Mouse (Mus musculus): ENCODE measurements around the gene Zc3h12c. TPM values are rescaled to one million over a fixed set of nuclear protein-coding genes. Genes with fewer than 3 reads are reported as not detected.

Gene Zc3h12c
- polyA plus RNA-seq, 1 experiment from 2014 or later = 2.7 TPM

GRCm38 (mm10) chr9:52130348-52130747, 38.0 kb downstream of the Zc3h12c start:
- peaks cover 7% of the 10 kb centered on the region for H3K36me3 ChIP-seq
- no peak for ATAC-seq (ENCODE audit: insufficient number of reproducible peaks, insufficient read depth, low FRiP score, low TSS enrichment, low read depth)
- H3K4me3 ChIP-seq = no peak overlapping the region
- H3K9me3 ChIP-seq = no peaks in the 10 kb centered on the region
- WGBS = 67% methylated on average over 4 of the region's 4 CpGs
- no peak overlapping the region for H3K27ac ChIP-seq
- no peaks in the 10 kb centered on the region for H3K27me3 ChIP-seq
- no peak overlapping the region for H3K4me2 ChIP-seq
- H3K4me1 ChIP-seq = no peaks in the 10 kb centered on the region
- H3K9ac ChIP-seq = no peak overlapping the region

- H3K27ac ChIP-seq = no peak overlapping the region
- ATAC-seq (ENCODE audit: insufficient number of reproducible peaks, insufficient read depth, low FRiP score, low TSS enrichment, low read depth) = no peak
- H3K4me2 ChIP-seq = no peak overlapping the region
- H3K4me3 ChIP-seq = no peak overlapping the region
- H3K4me1 ChIP-seq = no peaks in the 10 kb centered on the region
- no peak overlapping the region for H3K9ac ChIP-seq
- H3K27me3 ChIP-seq = no peaks in the 10 kb centered on the region
- WGBS = 87% methylated on average over 6 of the region's 6 CpGs
- H3K9me3 ChIP-seq = no peaks in the 10 kb centered on the region
- H3K36me3 ChIP-seq = peaks cover 13% of the 10 kb centered on the region
Measured at GRCm38 (mm10) chr9:52125225-52125624, 43.1 kb downstream of the Zc3h12c start.

- Histone ChIP-seq H3K36me3 (peaks cover 34% of the 10 kb centered on the region), H3K9me3 (no peaks in the 10 kb centered on the region), H3K9ac (no peak overlapping the region), H3K27me3 (no peaks in the 10 kb centered on the region), H3K4me2 (no peak overlapping the region), H3K4me3 (no peak overlapping the region), H3K27ac (no peak overlapping the region), H3K4me1 (no peaks in the 10 kb centered on the region)
- WGBS = 91% methylated on average over 4 of the region's 4 CpGs
- ATAC-seq (ENCODE audit: insufficient number of reproducible peaks, insufficient read depth, low FRiP score, low TSS enrichment, low read depth) = no peak
Measured at GRCm38 (mm10) chr9:52119212-52119611, 49.2 kb downstream of the Zc3h12c start.

DNA sequence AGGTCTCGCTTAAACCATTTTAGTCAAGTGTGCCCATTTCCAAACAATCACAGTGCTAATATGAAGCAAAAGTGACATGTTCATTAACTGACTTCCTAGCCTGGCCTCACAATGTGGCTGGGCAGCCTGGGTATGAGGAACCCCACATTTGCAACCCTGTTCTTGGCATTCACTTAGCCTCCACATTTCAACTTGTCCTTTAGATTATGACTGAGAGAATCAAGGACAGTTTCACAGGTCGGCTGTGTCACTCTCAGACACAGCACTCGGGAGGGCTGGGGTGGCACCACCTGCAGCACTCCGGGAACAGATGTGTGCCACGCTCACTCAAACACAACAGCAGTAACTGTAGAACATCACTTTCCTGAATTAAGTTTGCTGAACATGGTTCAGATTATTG, 55.3 kb downstream of the Zc3h12c start:
- Histone ChIP-seq H3K36me3 (peaks cover 22% of the 10 kb centered on the region), H3K4me2 (no peak overlapping the region), H3K9ac (no peak overlapping the region), H3K9me3 (no peaks in the 10 kb centered on the region), H3K4me3 (no peak overlapping the region), H3K27ac (no peak overlapping the region), H3K4me1 (0 out of 2 replicates have a peak, but pooled peaks cover 2% of the 10 kb centered on the region), H3K27me3 (no peaks in the 10 kb centered on the region)
- 86% methylated on average over 5 of the region's 5 CpGs for WGBS
- no peak for ATAC-seq (ENCODE audit: insufficient number of reproducible peaks, insufficient read depth, low FRiP score, low TSS enrichment, low read depth)

- H3K4me3 ChIP-seq = no peak overlapping the region
- H3K36me3 ChIP-seq = peaks cover 7% of the 10 kb centered on the region
- no peak overlapping the region for H3K27ac ChIP-seq
- WGBS = 51% methylated on average over 3 of the region's 3 CpGs
- H3K9ac ChIP-seq = no peak overlapping the region
- no peak overlapping the region for H3K4me2 ChIP-seq
- ATAC-seq (ENCODE audit: insufficient number of reproducible peaks, insufficient read depth, low FRiP score, low TSS enrichment, low read depth) = no peak
- no peaks in the 10 kb centered on the region for H3K27me3 ChIP-seq
- H3K4me1 ChIP-seq = 0 out of 2 replicates have a peak, but pooled peaks cover 2% of the 10 kb centered on the region
- H3K9me3 ChIP-seq = no peaks in the 10 kb centered on the region
Measured at GRCm38 (mm10) chr9:52110738-52111137, 57.6 kb downstream of the Zc3h12c start.

GRCm38 (mm10) chr9:52107161-52107560, 61.2 kb downstream of the Zc3h12c start:
- Histone ChIP-seq H3K9ac (no peak overlapping the region), H3K4me1 (peaks cover 10% of the 10 kb centered on the region), H3K9me3 (no peaks in the 10 kb centered on the region), H3K27ac (no peak overlapping the region), H3K27me3 (no peaks in the 10 kb centered on the region), H3K4me3 (no peak overlapping the region), H3K36me3 (no peaks in the 10 kb centered on the region), H3K4me2 (no peak overlapping the region)
- WGBS = 96% methylated on average over 3 of the region's 3 CpGs
- no peak for ATAC-seq (ENCODE audit: insufficient number of reproducible peaks, insufficient read depth, low FRiP score, low TSS enrichment, low read depth)

GRCm38 (mm10) chr9:52105423-52105822, 62.9 kb downstream of the Zc3h12c start:
- H3K36me3 ChIP-seq = no peaks in the 10 kb centered on the region
- H3K27me3 ChIP-seq = no peaks in the 10 kb centered on the region
- no peak overlapping the region for H3K9ac ChIP-seq
- no peak for ATAC-seq (ENCODE audit: insufficient number of reproducible peaks, insufficient read depth, low FRiP score, low TSS enrichment, low read depth)
- no peak overlapping the region for H3K4me3 ChIP-seq
- H3K9me3 ChIP-seq = no peaks in the 10 kb centered on the region
- 91% methylated on average over 6 of the region's 6 CpGs for WGBS
- H3K27ac ChIP-seq = no peak overlapping the region
- H3K4me2 ChIP-seq = no peak overlapping the region
- H3K4me1 ChIP-seq = peaks cover 12% of the 10 kb centered on the region

DNA sequence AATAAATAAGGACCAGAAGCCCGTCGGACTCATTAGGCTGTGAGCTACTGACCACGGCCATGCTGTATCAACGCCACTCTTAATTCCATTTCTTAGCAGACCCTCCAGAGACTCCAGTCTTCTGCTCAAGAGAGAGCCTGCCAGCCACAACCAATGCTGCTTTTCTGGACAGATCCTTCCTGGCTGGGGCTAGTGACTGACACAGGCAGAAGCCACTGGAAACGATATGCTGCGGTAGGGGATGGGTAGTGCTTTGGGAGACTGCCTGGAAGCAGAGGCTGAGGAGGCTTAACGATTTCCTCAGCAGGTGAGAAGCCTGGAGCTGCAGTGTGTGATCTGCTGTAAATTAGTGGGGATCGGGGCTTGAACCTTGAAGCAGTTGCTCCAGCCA, 64.2 kb downstream of the Zc3h12c start:
- Histone ChIP-seq H3K27me3 (no peaks in the 10 kb centered on the region), H3K9ac (no peak overlapping the region), H3K36me3 (no peaks in the 10 kb centered on the region), H3K4me2 (no peak overlapping the region), H3K4me3 (no peak overlapping the region), H3K4me1 (peaks cover 12% of the 10 kb centered on the region), H3K27ac (no peak overlapping the region), H3K9me3 (no peaks in the 10 kb centered on the region)
- ATAC-seq (ENCODE audit: insufficient number of reproducible peaks, insufficient read depth, low FRiP score, low TSS enrichment, low read depth) = no peak
- 83% methylated on average over 8 of the region's 8 CpGs for WGBS

GRCm38 (mm10) chr9:52103448-52104224, 64.7 kb downstream of the Zc3h12c start:
- 71% methylated on average over 9 of the region's 9 CpGs for WGBS
- no peak for ATAC-seq (ENCODE audit: insufficient number of reproducible peaks, insufficient read depth, low FRiP score, low TSS enrichment, low read depth)
- H3K27me3 ChIP-seq = no peaks in the 10 kb centered on the region

GRCm38 (mm10) chr9:52102060-52102844, 66.1 kb downstream of the Zc3h12c start:
- 55% methylated on average over 13 of the region's 13 CpGs for WGBS
- no peak for ATAC-seq (ENCODE audit: insufficient number of reproducible peaks, insufficient read depth, low FRiP score, low TSS enrichment, low read depth)

More at GRCm38 (mm10) chr9:52103448-52104224, 64.7 kb downstream of the Zc3h12c start:
- Histone ChIP-seq H3K36me3 (no peaks in the 10 kb centered on the region), H3K27ac (no peak overlapping the region), H3K4me1 (peaks cover 12% of the 10 kb centered on the region), H3K4me3 (no peak overlapping the region), H3K4me2 (no peak overlapping the region), H3K9ac (no peak overlapping the region), H3K9me3 (no peaks in the 10 kb centered on the region)

GRCm38 (mm10) chr9:52100426-52100825, 67.9 kb downstream of the Zc3h12c start:
- Histone ChIP-seq H3K4me2 (no peak overlapping the region), H3K9ac (no peak overlapping the region), H3K36me3 (no peaks in the 10 kb centered on the region), H3K27ac (no peak overlapping the region), H3K27me3 (no peaks in the 10 kb centered on the region), H3K4me3 (no peak overlapping the region), H3K4me1 (peaks cover 12% of the 10 kb centered on the region), H3K9me3 (no peaks in the 10 kb centered on the region)
- 92% methylated on average over 14 of the region's 14 CpGs for WGBS
- no peak for ATAC-seq (ENCODE audit: insufficient number of reproducible peaks, insufficient read depth, low FRiP score, low TSS enrichment, low read depth)

More at GRCm38 (mm10) chr9:52102060-52102844, 66.1 kb downstream of the Zc3h12c start:
- Histone ChIP-seq H3K4me1 (peaks cover 12% of the 10 kb centered on the region), H3K27me3 (no peaks in the 10 kb centered on the region), H3K9ac (no peak overlapping the region), H3K4me3 (no peak overlapping the region), H3K27ac (peak overlapping the region; percentile 77), H3K9me3 (no peaks in the 10 kb centered on the region), H3K36me3 (no peaks in the 10 kb centered on the region), H3K4me2 (no peak overlapping the region)

DNA sequence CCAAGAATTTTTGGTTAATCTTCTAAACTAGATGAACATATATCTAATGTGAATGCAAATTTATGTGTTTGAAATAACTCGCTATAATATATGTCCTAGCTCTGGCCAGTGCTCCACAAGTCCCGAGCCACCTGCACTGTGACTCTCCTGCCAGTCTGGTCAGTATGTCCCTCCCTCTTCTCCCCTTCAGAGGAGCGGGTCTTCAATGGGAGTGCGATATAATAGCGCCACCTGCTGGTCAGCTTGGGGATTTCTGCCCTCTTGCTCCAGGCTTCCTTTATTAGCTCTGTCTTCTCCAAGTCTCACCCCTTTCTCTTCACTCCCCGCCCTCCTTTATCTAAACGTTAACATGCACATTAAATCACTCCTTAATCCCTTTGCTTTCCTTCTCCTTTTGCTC, 69.8 kb downstream of the Zc3h12c start:
- H3K4me2 ChIP-seq = no peak overlapping the region
- no peak overlapping the region for H3K4me3 ChIP-seq
- H3K27me3 ChIP-seq = no peaks in the 10 kb centered on the region
- no peaks in the 10 kb centered on the region for H3K36me3 ChIP-seq
- H3K9ac ChIP-seq = no peak overlapping the region
- no peaks in the 10 kb centered on the region for H3K9me3 ChIP-seq
- peaks cover 12% of the 10 kb centered on the region for H3K4me1 ChIP-seq
- 0% methylated on average over 7 of the region's 7 CpGs for WGBS
- H3K27ac ChIP-seq = no peak overlapping the region
- ATAC-seq (ENCODE audit: insufficient number of reproducible peaks, insufficient read depth, low FRiP score, low TSS enrichment, low read depth) = no peak

Measured in embryonic facial prominence, embryonic 13.5 days (tissue).